In the genomic region with DNA sequence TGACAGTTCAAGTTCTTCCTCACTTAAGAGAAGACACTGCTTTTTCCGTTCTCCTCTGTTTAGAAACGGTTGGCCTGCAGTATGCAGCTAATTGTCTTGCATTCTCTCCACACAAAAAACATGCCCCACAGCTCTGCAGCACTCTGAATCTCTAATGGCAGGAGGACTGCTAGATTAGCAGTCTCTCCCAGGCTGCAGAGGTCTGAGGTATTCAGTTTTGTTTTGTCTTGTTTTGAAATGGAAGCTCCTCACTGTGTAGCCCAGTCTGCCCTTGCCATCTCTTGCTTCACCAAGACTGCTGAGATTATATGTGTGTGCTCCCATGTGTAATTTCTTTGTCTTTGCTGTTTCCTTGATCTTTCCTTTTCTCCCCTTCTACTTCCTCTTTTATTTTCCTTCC, we compare ENCODE assay signal across 14 mouse cellular contexts.
DNase-seq lines count a peak whose midpoint lies in the region; ATAC-seq lines count a peak whose summit lies in the region.
"Had no signal": no experiment of that assay in that cellular context is flagged by ENCODE, and none has a peak within 500 bp of the region (broad histone marks: within the 10 kb centered on the region; RNA-seq: fewer than 3 reads in every experiment).

No protein-coding gene starts in this region.

- H3K27ac ChIP-seq in midbrain, embryonic 10.5 days (replicated peaks), result peak overlapping the region; percentile 64
- no peak overlapping the region for H3K27ac ChIP-seq in midbrain, embryonic 11.5 days (ENCODE audit: low read depth, low read length)
- H3K27ac ChIP-seq in forebrain, embryonic 12.5 days, result 0 out of 2 replicates have a peak overlapping the region, but pooled peaks have one; percentile 56
- H3K27ac ChIP-seq in hindbrain, embryonic 13.5 days, result no peak overlapping the region; the same call in 1 of the 2 replicates
- H3K27ac ChIP-seq in midbrain, embryonic 16.5 days (ENCODE audit: low read length), result no peak overlapping the region
- H3K27ac ChIP-seq: limb, embryonic 12.5 days had no signal

- H3K36me3 ChIP-seq in midbrain, embryonic 10.5 days, result 0 out of 2 replicates have a peak, but pooled peaks cover 3% of the 10 kb centered on the region
- H3K36me3 ChIP-seq in midbrain, embryonic 11.5 days (ENCODE audit: control insufficient read depth, insufficient read depth, low read length), result no peaks in the 10 kb centered on the region
- no peaks in the 10 kb centered on the region for H3K36me3 ChIP-seq in forebrain, embryonic 12.5 days (replicated peaks)
- H3K36me3 ChIP-seq in hindbrain, embryonic 13.5 days, result no peaks in the 10 kb centered on the region
- no peaks in the 10 kb centered on the region for H3K36me3 ChIP-seq in midbrain, embryonic 16.5 days (ENCODE audit: control insufficient read depth, insufficient read depth, low read length)

- no peak for ATAC-seq in midbrain, embryonic 11.5 days (ENCODE audit: low FRiP score)
- ATAC-seq in forebrain, embryonic 12.5 days (ENCODE audit: low FRiP score), result peak; percentile 30; the same call in 1 of the 2 replicates
- peak; percentile 43; the same call in 1 of the 2 replicates for ATAC-seq in hindbrain, embryonic 13.5 days (ENCODE audit: low FRiP score)
- ATAC-seq in midbrain, embryonic 16.5 days, result 0 out of 2 replicates have a peak, but pooled peaks have one; percentile 29
- ATAC-seq: liver, postnatal 0 days had no signal

- H3K27me3 ChIP-seq in midbrain, embryonic 10.5 days (ENCODE audit: low read depth, poor library complexity, severe bottlenecking), result no peaks in the 10 kb centered on the region
- H3K27me3 ChIP-seq in midbrain, embryonic 11.5 days (ENCODE audit: control insufficient read depth, insufficient read depth, low read length), result no peaks in the 10 kb centered on the region
- no peaks in the 10 kb centered on the region for H3K27me3 ChIP-seq in forebrain, embryonic 12.5 days
- H3K27me3 ChIP-seq in hindbrain, embryonic 13.5 days, result no peaks in the 10 kb centered on the region
- no peaks in the 10 kb centered on the region for H3K27me3 ChIP-seq in midbrain, embryonic 16.5 days (ENCODE audit: control insufficient read depth, insufficient read depth, low read depth, low read length)
- H3K27me3 ChIP-seq: CH12.LX; limb, embryonic 12.5 days had no signal

- H3K9ac ChIP-seq in midbrain, embryonic 11.5 days (ENCODE audit: low read length), result no peak overlapping the region
- no peak overlapping the region for H3K9ac ChIP-seq in forebrain, embryonic 12.5 days
- no peak overlapping the region for H3K9ac ChIP-seq in hindbrain, embryonic 13.5 days
- H3K9ac ChIP-seq in midbrain, embryonic 16.5 days (ENCODE audit: low read depth, low read length), result no peak overlapping the region
- H3K9ac ChIP-seq: limb, embryonic 12.5 days; liver, postnatal 0 days had no signal

- H3K4me3 ChIP-seq in midbrain, embryonic 10.5 days, result no peak overlapping the region
- no peak overlapping the region for H3K4me3 ChIP-seq in midbrain, embryonic 11.5 days (ENCODE audit: low read depth, low read length)
- no peak overlapping the region for H3K4me3 ChIP-seq in forebrain, embryonic 12.5 days (replicated peaks)
- no peak overlapping the region for H3K4me3 ChIP-seq in hindbrain, embryonic 13.5 days
- no peak overlapping the region for H3K4me3 ChIP-seq in midbrain, embryonic 16.5 days (ENCODE audit: low read depth, low read length)
- H3K4me3 ChIP-seq: limb, embryonic 12.5 days had no signal

- no peak overlapping the region for H3K4me2 ChIP-seq in midbrain, embryonic 11.5 days
- H3K4me2 ChIP-seq in forebrain, embryonic 12.5 days, result peak overlapping the region; percentile 9; the same call in 1 of the 2 replicates
- H3K4me2 ChIP-seq in hindbrain, embryonic 13.5 days, result no peak overlapping the region
- H3K4me2 ChIP-seq in midbrain, embryonic 16.5 days (ENCODE audit: low read length), result no peak overlapping the region
- H3K4me2 ChIP-seq: limb, embryonic 12.5 days had no signal

- peaks cover 30% of the 10 kb centered on the region for H3K4me1 ChIP-seq in midbrain, embryonic 10.5 days
- peaks cover 9% of the 10 kb centered on the region for H3K4me1 ChIP-seq in midbrain, embryonic 11.5 days (ENCODE audit: control insufficient read depth, insufficient read depth, low read length)
- peaks cover 27% of the 10 kb centered on the region for H3K4me1 ChIP-seq in forebrain, embryonic 12.5 days
- H3K4me1 ChIP-seq in hindbrain, embryonic 13.5 days (replicated peaks), result peaks cover 20% of the 10 kb centered on the region
- H3K4me1 ChIP-seq in midbrain, embryonic 16.5 days (ENCODE audit: control insufficient read depth, insufficient read depth, low read length), result peaks cover 9% of the 10 kb centered on the region

- 41% methylated on average over 2 of the region's 2 CpGs for WGBS in midbrain, embryonic 10.5 days
- WGBS in midbrain, embryonic 11.5 days, result 31% methylated on average over 2 of the region's 2 CpGs
- 13% methylated on average over 2 of the region's 2 CpGs for WGBS in forebrain, embryonic 12.5 days
- WGBS in hindbrain, embryonic 13.5 days, result 13% methylated on average over 2 of the region's 2 CpGs
- 25% methylated on average over 2 of the region's 2 CpGs for WGBS in midbrain, embryonic 16.5 days

- DNase-seq in midbrain, embryonic 10.5 days (ENCODE audit: low spot score), result no peak
- DNase-seq in midbrain, embryonic 11.5 days (ENCODE audit: low spot score, missing footprints), result no peak
- DNase-seq in thymus, postnatal 0 days (ENCODE audit: low spot score), result no peak
- DNase-seq in thymus, postnatal 36 days, result no peak
- DNase-seq in adipocyte (ENCODE audit: low spot score), result no peak
- DNase-seq: cerebellum, adult 2 months; gastrocnemius, postnatal 14 days; kidney, postnatal 10 days; liver, postnatal 0 days had no signal

- no peaks in the 10 kb centered on the region for H3K9me3 ChIP-seq in midbrain, embryonic 10.5 days (replicated peaks)
- H3K9me3 ChIP-seq in midbrain, embryonic 11.5 days (ENCODE audit: control insufficient read depth, low read length), result no peaks in the 10 kb centered on the region
- H3K9me3 ChIP-seq in forebrain, embryonic 12.5 days, result no peaks in the 10 kb centered on the region
- H3K9me3 ChIP-seq in hindbrain, embryonic 13.5 days, result no peaks in the 10 kb centered on the region
- H3K9me3 ChIP-seq in midbrain, embryonic 16.5 days (replicated peaks; ENCODE audit: control insufficient read depth, low read length, poor library complexity, severe bottlenecking), result no peaks in the 10 kb centered on the region
- H3K9me3 ChIP-seq: limb, embryonic 12.5 days had no signal

Comparison
In these comparisons a context has a peak if more than half of its experiments do, and no peak if none do; other contexts are left out.
1. H3K27ac ChIP-seq: peak in midbrain, embryonic 10.5 days (single experiment) and forebrain, embryonic 12.5 days (single experiment); none in midbrain, embryonic 11.5 days (single experiment), hindbrain, embryonic 13.5 days (single experiment) and midbrain, embryonic 16.5 days (single experiment).